Mouse (Mus musculus) intestine, embryonic 14.5 days (tissue): ENCODE results near the gene 2200002J24Rik. TPM values are rescaled to one million over a fixed set of nuclear protein-coding genes. Genes with fewer than 3 reads are reported as not detected.
"Not testable (repeated sequence)": the region's sequence is repeated elsewhere in the genome, so short reads cannot be mapped to it uniquely, and the experiment has no call there.

Experiments used
- ATAC-seq: fragments of 200-750 bp; cut with Nextera tagmentation; replicated peaks from 2 replicates; pipeline ENCODE4 v1.8.0; 2017; ENCODE audit warnings: low read depth, moderate number of reproducible peaks, moderate TSS enrichment, moderate library complexity; ENCODE audit not compliant: low FRiP score, low TSS enrichment
- DNase-seq: peaks from one replicate; pipeline ENCODE4 v3.0.0-alpha.2; 2018; ENCODE audit warnings: low spot score
- H3K27ac ChIP-seq: fragments of 300-500 bp; sonication (generic); 2 replicates; pipeline ENCODE4 v1.5.1; 2014; ENCODE audit warnings: low read depth, mild to moderate bottlenecking, control low read depth
- H3K27me3 ChIP-seq: fragments of 300-500 bp; sonication (generic); replicated peaks from 2 replicates; pipeline ENCODE4 v1.6.1; 2014; ENCODE audit warnings: low read length, control low read depth; ENCODE audit not compliant: control insufficient read depth, insufficient read depth
- H3K36me3 ChIP-seq: fragments of 300-500 bp; sonication (generic); 2 replicates; pipeline ENCODE4 v1.6.1; 2014; ENCODE audit warnings: low read length, control low read depth; ENCODE audit not compliant: control insufficient read depth, insufficient read depth
- H3K4me1 ChIP-seq: fragments of 300-500 bp; sonication (generic); replicated peaks from 2 replicates; pipeline ENCODE4 v1.6.1; 2014; ENCODE audit warnings: low read length, control low read depth, mixed read lengths; ENCODE audit not compliant: control insufficient read depth, insufficient read depth
- H3K4me2 ChIP-seq: fragments of 300-500 bp; sonication (generic); 2 replicates; pipeline ENCODE4 v1.6.1; 2014; ENCODE audit warnings: low read length
- H3K4me3 ChIP-seq: fragments of 300-500 bp; sonication (generic); 2 replicates; pipeline ENCODE4 v1.5.1; 2014; ENCODE audit warnings: low read depth, low read length, control low read depth, mixed read lengths
- H3K9ac ChIP-seq: fragments of 300-500 bp; sonication (generic); 2 replicates; pipeline ENCODE4 v1.6.1; 2014; ENCODE audit warnings: mild to moderate bottlenecking, low read length
- H3K9me3 ChIP-seq: fragments of 300-500 bp; sonication (generic); 2 replicates; pipeline ENCODE4 v1.6.1; 2016; ENCODE audit warnings: low read length, control low read depth; ENCODE audit not compliant: control insufficient read depth
- WGBS: fragments of 180-500 bp; shearing (Covaris S2); extraction: QIAGEN DNeasy Blood & Tissue Kit; methylation state at CpG from one replicate; pipeline ENCODE4 v1.1.7; 2014; 5-methylcytosine and 5-hydroxymethylcytosine counted together
- polyA plus RNA-seq: library from polyadenylated mRNA; unstranded; fragments of >200 nt; fragmentation: Nextera tagmentation; extraction: Ambion mirVana; gene quantifications from 2 replicates; pipeline ENCODE4 v1.2.1, GENCODE M21; 2014

The 2200002J24Rik gene
- polyA plus RNA-seq, 1 experiment from 2014 or later: 1.4 TPM

- not testable (repeated sequence) for H3K9ac ChIP-seq, H3K36me3 ChIP-seq, DNase-seq, H3K4me1 ChIP-seq, H3K27ac ChIP-seq, H3K9me3 ChIP-seq, H3K4me3 ChIP-seq, H3K27me3 ChIP-seq, H3K4me2 ChIP-seq, ATAC-seq
- 95% methylated on average over 2 of the region's 2 CpGs for WGBS
Observed at GRCm38 (mm10) chr7:30742570-30742969, 43.8 kb downstream of the 2200002J24Rik start.

- H3K36me3 ChIP-seq, DNase-seq, H3K4me3 ChIP-seq, H3K9me3 ChIP-seq, H3K4me1 ChIP-seq, H3K27ac ChIP-seq, H3K9ac ChIP-seq, H3K27me3 ChIP-seq, H3K4me2 ChIP-seq, ATAC-seq: not testable (repeated sequence)
- WGBS: 100% methylated on average over 1 of the region's 4 CpGs
Observed at GRCm38 (mm10) chr7:30743617-30744016, 44.9 kb downstream of the 2200002J24Rik start, which contains the start of gene Gapdhs. Gene Gapdhs, minus strand, starts transcription at chr7:30743681.

DNA sequence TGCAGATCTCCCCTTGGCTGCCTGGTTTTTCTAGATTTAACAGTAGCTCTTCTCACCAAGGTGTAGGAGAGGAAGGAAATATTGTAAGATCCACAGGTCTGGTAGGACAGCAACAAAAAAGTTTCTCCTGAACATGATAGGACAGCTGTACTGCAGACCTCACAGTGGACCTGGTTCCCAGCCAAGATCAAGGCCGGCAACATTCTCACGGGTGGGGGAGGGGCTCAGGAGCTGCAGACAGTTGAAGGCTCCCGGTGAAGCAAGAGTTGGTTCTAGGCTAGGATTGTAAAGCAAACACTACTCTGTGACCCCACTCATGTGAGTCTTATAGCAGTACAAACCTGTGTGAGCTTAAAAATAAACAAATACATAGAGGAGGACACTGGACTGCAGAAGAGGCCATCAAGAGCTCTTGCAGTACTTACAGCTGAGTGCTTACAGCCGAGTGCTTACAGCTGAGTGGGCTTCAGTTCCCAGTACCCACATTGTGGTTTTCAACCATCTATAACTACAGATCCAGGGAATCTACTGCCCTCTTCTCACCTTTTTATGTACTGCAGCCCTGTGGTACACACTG lies 45.4 kb downstream of the 2200002J24Rik start:
- Histone ChIP-seq H3K27me3 (no peaks in the 10 kb centered on the region), H3K4me1 (0 out of 2 replicates have a peak, but pooled peaks cover 2% of the 10 kb centered on the region), H3K27ac (no peak overlapping the region), H3K4me2 (no peak overlapping the region), H3K36me3 (no peaks in the 10 kb centered on the region), H3K9me3 (no peaks in the 10 kb centered on the region), H3K9ac (no peak overlapping the region), H3K4me3 (no peak overlapping the region)
- ATAC-seq (no peak), DNase-seq (peak; percentile 62)
- 29% methylated on average over 4 of the region's 4 CpGs for WGBS

DNA sequence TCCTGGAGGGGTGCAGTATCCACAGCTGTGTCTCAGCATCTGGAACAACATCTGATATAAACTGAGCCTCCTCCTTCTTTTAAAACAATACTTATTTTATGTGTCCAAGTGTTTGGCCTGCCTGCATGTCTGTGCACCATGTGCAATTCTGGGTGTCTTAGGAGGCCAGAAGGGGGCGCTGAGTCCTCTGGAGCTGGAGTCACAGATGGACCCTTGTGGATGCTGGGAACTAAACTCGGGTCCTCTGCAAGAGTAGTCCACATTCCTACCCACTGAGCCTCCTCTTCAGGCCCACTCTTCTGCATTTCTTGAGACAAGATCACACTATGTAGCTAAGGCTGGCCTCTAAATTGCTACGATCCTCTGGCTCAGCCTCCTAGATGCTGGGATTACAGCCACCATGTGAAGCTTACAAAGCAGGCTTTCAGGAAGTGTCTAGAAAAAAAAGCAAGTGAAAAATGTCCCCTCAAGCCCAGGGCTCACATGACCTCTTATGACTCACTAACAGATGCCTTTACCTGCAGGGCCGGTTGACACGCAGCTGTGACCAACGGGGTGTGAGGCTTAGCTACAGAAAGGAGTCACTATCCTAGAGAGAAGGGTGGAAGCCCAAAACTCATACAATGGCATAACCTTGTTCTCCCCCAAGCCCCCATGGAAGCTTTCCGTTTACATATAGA lies 48.9 kb downstream of the 2200002J24Rik start:
- Histone ChIP-seq H3K27ac (no peak overlapping the region), H3K4me2 (no peak overlapping the region), H3K9ac (no peak overlapping the region), H3K4me1 (0 out of 2 replicates have a peak, but pooled peaks cover 2% of the 10 kb centered on the region), H3K4me3 (no peak overlapping the region), H3K9me3 (no peaks in the 10 kb centered on the region), H3K27me3 (no peaks in the 10 kb centered on the region), H3K36me3 (no peaks in the 10 kb centered on the region)
- 84% methylated on average over 7 of the region's 7 CpGs for WGBS
- DNase-seq (no peak), ATAC-seq (no peak)

Other genes with a start within 250 kb of the 2200002J24Rik start
- gene Kirrel2, start 241.2 kb upstream of the 2200002J24Rik start, polyA plus RNA-seq: 0.13 and 2.9 TPM in 2 replicates
- 0.15 and 1.3 TPM in 2 replicates for gene Nphs1, start 240.6 kb upstream of the 2200002J24Rik start, polyA plus RNA-seq
- 1.3 TPM in 2 replicates for gene Prodh2, start 205.3 kb upstream of the 2200002J24Rik start, polyA plus RNA-seq
- 10.7 and 11.9 TPM in 2 replicates for gene Arhgap33, start 163.9 kb upstream of the 2200002J24Rik start, polyA plus RNA-seq
- gene Hspb6, start 146.7 kb upstream of the 2200002J24Rik start, polyA plus RNA-seq: 45.0 and 48.5 TPM in 2 replicates
- 15.2 and 15.7 TPM in 2 replicates for gene Proser3, start 146.6 kb upstream of the 2200002J24Rik start, polyA plus RNA-seq
- gene Lin37, start 139.1 kb upstream of the 2200002J24Rik start, polyA plus RNA-seq: 36.9 and 38.5 TPM in 2 replicates
- gene U2af1l4, start 135.6 kb upstream of the 2200002J24Rik start, polyA plus RNA-seq: 92.3 and 94.5 TPM in 2 replicates
- gene Gm49396, start 135.6 kb upstream of the 2200002J24Rik start, polyA plus RNA-seq: 7.7 and 9.1 TPM in 2 replicates
- gene Psenen, start 135.3 kb upstream of the 2200002J24Rik start, polyA plus RNA-seq: 119 and 125 TPM in 2 replicates
- gene Igflr1, start 133.5 kb upstream of the 2200002J24Rik start, polyA plus RNA-seq: 3.3 and 3.5 TPM in 2 replicates
- 12.8 and 13.0 TPM in 2 replicates for gene Kmt2b, start 110.2 kb upstream of the 2200002J24Rik start, polyA plus RNA-seq
- 0.81 and 0.83 TPM in 2 replicates for gene Zbtb32, start 100.0 kb upstream of the 2200002J24Rik start, polyA plus RNA-seq
- gene Upk1a, start 86.1 kb upstream of the 2200002J24Rik start, polyA plus RNA-seq: 12.1 and 15.3 TPM in 2 replicates
- 1,084 and 1,229 TPM in 2 replicates for gene Cox6b1, start 72.8 kb upstream of the 2200002J24Rik start, polyA plus RNA-seq
- gene Etv2, start 63.1 kb upstream of the 2200002J24Rik start, polyA plus RNA-seq: not detected in 2 replicates
- 96.4 and 101 TPM in 2 replicates for gene Rbm42, start 48.6 kb upstream of the 2200002J24Rik start, polyA plus RNA-seq
- 48.7 and 49.5 TPM in 2 replicates for gene Haus5, start 33.9 kb upstream of the 2200002J24Rik start, polyA plus RNA-seq
- not detected in 2 replicates for gene Pmis2, start 27.3 kb upstream of the 2200002J24Rik start, polyA plus RNA-seq
- gene Atp4a, start 13.3 kb downstream of the 2200002J24Rik start, polyA plus RNA-seq: 1.0 and 2.2 TPM in 2 replicates
- gene Tmem147, start 30.6 kb downstream of the 2200002J24Rik start, polyA plus RNA-seq: 213 and 238 TPM in 2 replicates
- 0.51 TPM in 1 of 2 replicates, not detected in the other for gene Gapdhs, start 44.8 kb downstream of the 2200002J24Rik start, polyA plus RNA-seq
- 1.5 and 2.7 TPM in 2 replicates for gene Sbsn, start 52.5 kb downstream of the 2200002J24Rik start, polyA plus RNA-seq
- 0.61 and 1.3 TPM in 2 replicates for gene Dmkn, start 64.8 kb downstream of the 2200002J24Rik start, polyA plus RNA-seq
- 0.80 and 0.86 TPM in 2 replicates for gene Krtdap, start 89.0 kb downstream of the 2200002J24Rik start, polyA plus RNA-seq
- gene Ffar2, start 124.8 kb downstream of the 2200002J24Rik start, polyA plus RNA-seq: 2.4 and 5.9 TPM in 2 replicates
- 0.32 and 0.39 TPM in 2 replicates for gene Ffar3, start 157.3 kb downstream of the 2200002J24Rik start, polyA plus RNA-seq
- gene Ffar1, start 162.6 kb downstream of the 2200002J24Rik start, polyA plus RNA-seq: 0.14 TPM in 1 of 2 replicates, not detected in the other
- gene Cd22, start 181.4 kb downstream of the 2200002J24Rik start, polyA plus RNA-seq: 0.12 TPM in 1 of 2 replicates, not detected in the other
- gene Mag, start 215.9 kb downstream of the 2200002J24Rik start, polyA plus RNA-seq: 0.22 and 0.35 TPM in 2 replicates
- gene Hamp2, start 225.8 kb downstream of the 2200002J24Rik start, polyA plus RNA-seq: not detected in 2 replicates
- gene Hamp, start 245.1 kb downstream of the 2200002J24Rik start, polyA plus RNA-seq: not detected in 2 replicates